Mouse (Mus musculus) mouse embryonic stem cell (cell line): ENCODE measurements around the gene Yipf6.

ENCODE experiments used
- in situ Hi-C, 2 experiments: fragments of 300-500 bp; cut with MboI; formaldehyde crosslinking; loops; 1 replicate in 1 of 2; 3 replicates in 1 of 2; pipeline ENCODE4 v1.14.3; 2019 to 2020; ENCODE audit warnings: low sequenced_read_pairs in 2 of 2, low pct_unique_long_range_greater_than_20kb in 1 of 2, mixed read lengths in 1 of 2; ENCODE audit not compliant: unreplicated experiment in 1 of 2

Gene Yipf6

GRCm38 (mm10) chrX:98936101-98936500 is at the start of gene Yipf6:
Gene Yipf6 (plus strand): TSS chrX:98936316.
- in situ Hi-C loops, result no loop called here

- in situ Hi-C loops, result no loop called here
These were observed 46.1 kb upstream of the Yipf6 start for GRCm38 (mm10) chrX:98890072-98890405.

- in situ Hi-C loops, result no loop called here
These were observed 45.6 kb upstream of the Yipf6 start, which contains the start of gene Ophn1 for GRCm38 (mm10) chrX:98890406-98891116. Gene Ophn1 (minus strand): TSS chrX:98891025.

GRCm38 (mm10) chrX:98898307-98898706 is 37.8 kb upstream of the Yipf6 start:
- in situ Hi-C loops, result no loop called here

- in situ Hi-C loops, result loop anchor here in 1 of 2 experiments (25.0 kb wide), 1 partner anchor 217 kb away; no protein-coding TSS in a partner anchor
These were observed 31.9 kb upstream of the Yipf6 start for GRCm38 (mm10) chrX:98904226-98904625.

- in situ Hi-C loops, result loop anchor here in 1 of 2 experiments (25.0 kb wide), 1 partner anchor 222 kb away; no protein-coding TSS in a partner anchor
These were observed 27.2 kb upstream of the Yipf6 start for GRCm38 (mm10) chrX:98908910-98909309.

GRCm38 (mm10) chrX:98919423-98919822 is 16.7 kb upstream of the Yipf6 start:
- in situ Hi-C loops, result loop anchor here in 1 of 2 experiments (25.0 kb wide), 1 partner anchor 232 kb away; no protein-coding TSS in a partner anchor

GRCm38 (mm10) chrX:98936707-98937554 is 815 bp downstream of the Yipf6 start:
- in situ Hi-C loops, result no loop called here

GRCm38 (mm10) chrX:98937555-98938294 is 1.6 kb downstream of the Yipf6 start:
- in situ Hi-C loops, result no loop called here

- in situ Hi-C loops, result no loop called here
These were observed 17.8 kb downstream of the Yipf6 start for GRCm38 (mm10) chrX:98953941-98954340.

GRCm38 (mm10) chrX:98958287-98958686 is 22.2 kb downstream of the Yipf6 start:
- in situ Hi-C loops, result no loop called here

GRCm38 (mm10) chrX:98959050-98959449 is 22.9 kb downstream of the Yipf6 start:
- in situ Hi-C loops, result no loop called here

- in situ Hi-C loops, result no loop called here
These were observed 27.6 kb downstream of the Yipf6 start for GRCm38 (mm10) chrX:98963742-98964141.

- in situ Hi-C loops, result no loop called here
These were observed 28.4 kb downstream of the Yipf6 start for GRCm38 (mm10) chrX:98964513-98964912.

- in situ Hi-C loops, result loop anchor here in 1 of 2 experiments (10.0 kb wide), 1 partner anchor 88 kb away; no protein-coding TSS in a partner anchor
These were observed 50.5 kb downstream of the Yipf6 start for GRCm38 (mm10) chrX:98986611-98987010.

GRCm38 (mm10) chrX:98989574-98989973 is 53.5 kb downstream of the Yipf6 start:
- in situ Hi-C loops, result loop anchor here in 1 of 2 experiments (10.0 kb wide), 1 partner anchor 85 kb away; no protein-coding TSS in a partner anchor
